Mouse (Mus musculus) intestine, embryonic 16.5 days (tissue): ENCODE measurements at regions not wholly inside any gene's neighbourhood (a gene's known extent, or its start where the extent isn't known, plus 50 kb on each side); places are given as distances from the start of the nearest gene placed in this dataset.

Source experiments
- ATAC-seq: fragments of 200-750 bp; cut with Nextera tagmentation; 2 replicates; pipeline ENCODE4 v1.8.0; 2017; ENCODE audit warnings: moderate TSS enrichment, moderate library complexity
- H3K27ac ChIP-seq: fragments of 300-500 bp; sonication (generic); 2 replicates; pipeline ENCODE4 v1.5.1; 2014; ENCODE audit warnings: mild to moderate bottlenecking, low read length
- H3K27me3 ChIP-seq: fragments of 300-500 bp; sonication (generic); replicated peaks from 2 replicates; pipeline ENCODE4 v1.6.1; 2014; ENCODE audit warnings: low read length, control low read depth, mixed read lengths; ENCODE audit not compliant: control insufficient read depth, insufficient read depth
- H3K36me3 ChIP-seq: fragments of 300-500 bp; sonication (generic); 2 replicates; pipeline ENCODE4 v1.6.1; 2014; ENCODE audit warnings: low read length, control low read depth; ENCODE audit not compliant: control insufficient read depth, insufficient read depth
- H3K4me1 ChIP-seq: fragments of 300-500 bp; sonication (generic); 2 replicates; pipeline ENCODE4 v1.6.1; 2014; ENCODE audit warnings: low read length, control low read depth, mixed read lengths; ENCODE audit not compliant: control insufficient read depth, insufficient read depth
- H3K4me2 ChIP-seq: fragments of 300-500 bp; sonication (generic); 2 replicates; pipeline ENCODE4 v1.6.1; 2014; ENCODE audit warnings: low read depth, low read length, control low read depth
- H3K4me3 ChIP-seq: fragments of 300-500 bp; sonication (generic); 2 replicates; pipeline ENCODE4 v1.5.1; 2014; ENCODE audit warnings: mild to moderate bottlenecking, low read length
- H3K9ac ChIP-seq: fragments of 300-500 bp; sonication (generic); 2 replicates; pipeline ENCODE4 v1.6.1; 2014; ENCODE audit warnings: low read depth, low read length
- H3K9me3 ChIP-seq: fragments of 300-500 bp; sonication (generic); 2 replicates; pipeline ENCODE4 v1.6.1; 2016; ENCODE audit warnings: low read length, control low read depth; ENCODE audit not compliant: control insufficient read depth
- WGBS: fragments of 180-500 bp; shearing (Covaris S2); extraction: QIAGEN DNeasy Blood & Tissue Kit; methylation state at CpG from one replicate; pipeline ENCODE4 v1.1.7; 2014; 5-methylcytosine and 5-hydroxymethylcytosine counted together

DNA sequence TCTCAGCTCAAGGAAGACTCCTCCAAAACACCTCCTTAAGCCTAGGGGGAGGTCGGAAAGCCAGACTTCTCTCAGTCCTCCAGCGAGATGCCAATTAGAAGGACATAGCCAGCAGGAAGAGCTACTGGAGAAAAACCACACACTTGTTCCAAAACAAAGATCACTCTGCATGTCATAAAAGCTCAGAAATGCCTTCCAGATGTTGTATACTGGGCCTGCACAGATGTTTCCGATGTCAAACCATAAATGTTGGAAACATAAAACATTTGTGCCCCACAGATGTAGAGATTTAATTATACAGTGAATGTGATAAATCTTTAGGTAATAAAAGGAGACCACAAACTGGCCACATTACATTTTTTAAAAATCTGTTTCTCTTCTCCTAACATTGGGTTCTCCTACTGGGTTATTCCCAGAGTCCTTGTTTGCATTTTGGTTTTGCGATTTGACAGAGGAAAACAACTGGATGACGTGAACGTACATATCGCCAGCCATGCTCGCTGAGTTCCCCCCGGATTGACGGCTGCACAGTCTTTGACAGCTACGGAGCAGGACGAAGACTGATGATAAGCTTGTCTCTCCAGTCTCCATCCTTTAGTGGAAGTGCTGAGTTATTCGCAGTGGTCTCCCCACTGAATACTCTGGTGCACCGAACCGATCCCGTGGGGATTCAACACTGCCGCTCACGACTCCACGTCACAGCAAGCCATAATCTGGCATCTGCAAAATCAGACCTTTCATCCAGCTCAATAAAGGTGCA is 235.5 kb upstream of the Myocd start:
- ATAC-seq, result no peak
- Histone ChIP-seq H3K4me2 (no peak overlapping the region), H3K36me3 (no peaks in the 10 kb centered on the region), H3K27me3 (no peaks in the 10 kb centered on the region), H3K27ac (no peak overlapping the region), H3K4me1 (0 out of 2 replicates have a peak, but pooled peaks cover 2% of the 10 kb centered on the region), H3K4me3 (no peak overlapping the region), H3K9me3 (no peaks in the 10 kb centered on the region), H3K9ac (no peak overlapping the region)
- 77% methylated on average over 19 of the region's 19 CpGs for WGBS

- no peak overlapping the region for H3K4me3 ChIP-seq
- no peak for ATAC-seq
- H3K27ac ChIP-seq, result no peak overlapping the region
- WGBS, result 70% methylated on average over 2 of the region's 2 CpGs
- H3K27me3 ChIP-seq, result no peaks in the 10 kb centered on the region
- H3K9ac ChIP-seq, result no peak overlapping the region
- H3K9me3 ChIP-seq, result no peaks in the 10 kb centered on the region
- no peaks in the 10 kb centered on the region for H3K36me3 ChIP-seq
- H3K4me2 ChIP-seq, result no peak overlapping the region
- peaks cover 8% of the 10 kb centered on the region for H3K4me1 ChIP-seq
These were observed 228.2 kb upstream of the Myocd start for GRCm38 (mm10) chr11:65497979-65498378.

DNA sequence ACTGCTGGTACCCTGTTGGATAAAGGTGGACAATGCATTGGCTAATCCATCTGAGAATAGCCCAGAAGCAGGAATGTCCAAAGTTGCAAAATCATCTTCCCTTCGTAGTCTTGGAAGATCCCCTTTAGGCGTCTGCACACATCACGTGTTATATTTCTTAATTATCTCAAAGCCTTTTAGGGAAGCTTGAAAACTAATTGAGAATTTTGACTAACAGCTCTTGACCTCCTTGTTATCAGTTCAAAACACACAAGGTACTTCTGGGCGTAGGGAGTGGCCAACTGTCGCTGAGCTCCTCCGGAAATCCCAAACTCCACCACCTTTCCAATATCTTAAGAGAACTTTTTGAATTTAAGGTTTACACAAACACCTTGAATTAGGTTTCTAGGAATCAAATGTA is 227.6 kb upstream of the Myocd start:
- H3K27me3 ChIP-seq, result no peaks in the 10 kb centered on the region
- H3K27ac ChIP-seq, result no peak overlapping the region
- no peak overlapping the region for H3K4me3 ChIP-seq
- H3K9me3 ChIP-seq, result no peaks in the 10 kb centered on the region
- no peak overlapping the region for H3K9ac ChIP-seq
- no peaks in the 10 kb centered on the region for H3K36me3 ChIP-seq
- no peak overlapping the region for H3K4me2 ChIP-seq
- H3K4me1 ChIP-seq, result peaks cover 8% of the 10 kb centered on the region
- no peak for ATAC-seq
- WGBS, result 92% methylated on average over 6 of the region's 6 CpGs

DNA sequence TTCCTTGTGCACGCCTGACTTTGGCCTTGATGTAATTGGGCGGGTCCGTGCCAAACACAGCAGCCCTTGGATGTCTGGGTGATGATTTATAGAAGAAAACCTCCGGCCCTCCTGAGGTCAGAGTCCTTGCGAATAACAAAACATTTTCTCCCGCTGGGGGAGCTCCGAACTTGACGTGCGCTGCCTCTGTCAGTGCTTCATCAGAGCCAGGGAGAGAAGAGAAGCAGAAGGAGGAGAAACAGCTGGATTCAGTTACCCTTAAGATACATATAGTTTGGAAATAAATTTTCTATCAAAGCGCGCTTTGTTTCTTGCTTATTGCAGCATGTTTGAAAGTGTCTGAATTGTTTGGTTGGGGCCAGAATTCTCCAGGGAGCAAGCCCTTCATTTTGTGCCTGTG is 225.2 kb upstream of the Myocd start:
- Histone ChIP-seq H3K4me3 (no peak overlapping the region), H3K9ac (no peak overlapping the region), H3K9me3 (no peaks in the 10 kb centered on the region), H3K4me2 (no peak overlapping the region), H3K27ac (no peak overlapping the region), H3K36me3 (no peaks in the 10 kb centered on the region), H3K4me1 (peaks cover 8% of the 10 kb centered on the region), H3K27me3 (no peaks in the 10 kb centered on the region)
- ATAC-seq, result no peak; the same call in 1 of the 2 replicates
- WGBS, result 7% methylated on average over 11 of the region's 11 CpGs

GRCm38 (mm10) chr11:65490426-65490825 is 220.6 kb upstream of the Myocd start:
- H3K4me2 ChIP-seq, result no peak overlapping the region
- H3K27ac ChIP-seq, result no peak overlapping the region
- WGBS, result 83% methylated on average over 3 of the region's 3 CpGs
- no peak overlapping the region for H3K9ac ChIP-seq
- H3K4me1 ChIP-seq, result peaks cover 7% of the 10 kb centered on the region
- no peak for ATAC-seq
- no peaks in the 10 kb centered on the region for H3K9me3 ChIP-seq
- no peaks in the 10 kb centered on the region for H3K36me3 ChIP-seq
- no peaks in the 10 kb centered on the region for H3K27me3 ChIP-seq
- H3K4me3 ChIP-seq, result no peak overlapping the region

DNA sequence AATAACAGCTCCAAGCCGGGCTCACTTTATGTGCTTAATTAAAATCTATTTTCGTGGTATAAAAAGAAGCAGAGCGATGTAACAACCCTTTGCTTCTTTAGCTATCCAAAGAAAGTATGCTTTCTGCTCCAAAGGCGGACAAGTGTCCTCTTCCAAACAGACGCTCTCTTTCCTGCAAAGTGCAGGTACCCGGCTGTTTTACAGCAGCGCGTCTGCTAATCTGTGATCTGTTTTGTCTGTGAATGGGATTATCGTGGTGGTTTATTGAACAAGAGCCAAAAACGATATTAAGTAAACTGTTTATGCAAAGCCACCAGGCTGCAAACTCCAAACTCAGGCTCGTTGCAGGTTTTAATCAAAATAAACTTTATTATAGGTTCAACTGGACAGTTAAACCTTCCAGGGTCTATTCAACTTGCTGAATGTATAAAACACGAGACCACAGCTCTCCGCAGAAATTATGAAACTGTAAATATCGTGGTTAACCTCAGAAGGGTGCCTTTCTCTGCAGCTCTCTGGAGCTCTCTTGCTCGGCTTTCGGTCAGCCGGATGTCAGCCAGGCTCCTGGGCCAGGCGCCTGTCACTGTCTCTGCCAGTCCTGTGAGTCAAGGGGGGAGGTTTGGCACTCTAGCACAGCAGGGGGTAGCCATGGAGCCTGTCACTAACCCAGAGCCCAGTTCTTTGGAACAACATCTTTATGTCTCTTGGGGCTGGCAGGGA is 206.2 kb upstream of the Myocd start:
- no peaks in the 10 kb centered on the region for H3K9me3 ChIP-seq
- no peak overlapping the region for H3K9ac ChIP-seq
- peak overlapping the region; percentile 12; the same call in 1 of the 2 replicates for H3K27ac ChIP-seq
- H3K4me2 ChIP-seq, result no peak overlapping the region
- H3K36me3 ChIP-seq, result no peaks in the 10 kb centered on the region
- 46% methylated on average over 18 of the region's 18 CpGs for WGBS
- H3K4me1 ChIP-seq, result peaks cover 3% of the 10 kb centered on the region; the same call in 1 of the 2 replicates
- ATAC-seq, result peak; percentile 23; the same call in 1 of the 2 replicates
- H3K27me3 ChIP-seq, result no peaks in the 10 kb centered on the region
- no peak overlapping the region for H3K4me3 ChIP-seq

- WGBS, result 53% methylated on average over 12 of the region's 12 CpGs
These were observed 205.5 kb upstream of the Myocd start for GRCm38 (mm10) chr11:65475302-65475701.

GRCm38 (mm10) chr11:65469762-65470741 is 200.3 kb upstream of the Myocd start:
- peak overlapping the region; percentile 16; the same call in 1 of the 2 replicates for H3K27ac ChIP-seq
- H3K9me3 ChIP-seq, result no peaks in the 10 kb centered on the region
- no peaks in the 10 kb centered on the region for H3K27me3 ChIP-seq
- no peak overlapping the region for H3K4me2 ChIP-seq
- 56% methylated on average over 9 of the region's 9 CpGs for WGBS
- H3K4me3 ChIP-seq, result no peak overlapping the region
- no peak overlapping the region for H3K9ac ChIP-seq
- peak; percentile 66 for ATAC-seq
- H3K4me1 ChIP-seq, result 0 out of 2 replicates have a peak, but pooled peaks cover under 1% of the 10 kb centered on the region
- H3K36me3 ChIP-seq, result no peaks in the 10 kb centered on the region

More at GRCm38 (mm10) chr11:65475302-65475701, 205.5 kb upstream of the Myocd start:
- H3K4me2 ChIP-seq, result no peak overlapping the region
- H3K4me1 ChIP-seq, result peaks cover 3% of the 10 kb centered on the region; the same call in 1 of the 2 replicates
- no peaks in the 10 kb centered on the region for H3K27me3 ChIP-seq
- ATAC-seq, result peak; percentile 63; the same call in 1 of the 2 replicates
- no peak overlapping the region for H3K4me3 ChIP-seq
- no peaks in the 10 kb centered on the region for H3K9me3 ChIP-seq
- no peak overlapping the region for H3K9ac ChIP-seq
- H3K27ac ChIP-seq, result peak overlapping the region; percentile 46
- H3K36me3 ChIP-seq, result no peaks in the 10 kb centered on the region

- peak overlapping the region; percentile 9; the same call in 1 of the 2 replicates for H3K27ac ChIP-seq
- H3K4me2 ChIP-seq, result no peak overlapping the region
- no peak overlapping the region for H3K9ac ChIP-seq
- no peaks in the 10 kb centered on the region for H3K9me3 ChIP-seq
- 53% methylated on average over 4 of the region's 4 CpGs for WGBS
- no peaks in the 10 kb centered on the region for H3K4me1 ChIP-seq
- no peak for ATAC-seq
- H3K27me3 ChIP-seq, result no peaks in the 10 kb centered on the region
- no peak overlapping the region for H3K4me3 ChIP-seq
- no peaks in the 10 kb centered on the region for H3K36me3 ChIP-seq
These were observed 191.3 kb upstream of the Myocd start for GRCm38 (mm10) chr11:65461044-65461443.
